Mouse (Mus musculus): Measurements from ENCODE around the gene Shank2. TPM values are rescaled to one million over a fixed set of nuclear protein-coding genes. Genes with fewer than 3 reads are reported as not detected.
A peak's percentile ranks its signal among the peaks of the same experiment; 100 is the strongest.

The Shank2 gene
- total RNA-seq (2021) = 4.9 and 11.8 TPM in 2 replicates
- long read RNA-seq, partial matches to known transcripts = 0 of 4 reads
- long read RNA-seq, other reads (novel, unspliced or antisense) = 4 of 4 reads

- no peak for DNase-seq
Measured at GRCm38 (mm10) chr7:144001628-144002027, at the start of gene Shank2. Gene Shank2, plus strand, starts transcription at chr7:144001928.

- no peak for DNase-seq
Measured at GRCm38 (mm10) chr7:143952130-143952529, 49.6 kb upstream of the Shank2 start.

- no peak for DNase-seq
Measured at GRCm38 (mm10) chr7:143956575-143957295, 45.0 kb upstream of the Shank2 start.

- DNase-seq = no peak
Measured at GRCm38 (mm10) chr7:143958030-143958565, 43.6 kb upstream of the Shank2 start.

- DNase-seq = no peak
Measured at GRCm38 (mm10) chr7:143963813-143964212, 37.9 kb upstream of the Shank2 start.

- no peak for DNase-seq
Measured at GRCm38 (mm10) chr7:143966621-143967020, 35.1 kb upstream of the Shank2 start.

GRCm38 (mm10) chr7:143977491-143977830 is 24.3 kb upstream of the Shank2 start:
- DNase-seq = no peak

- peak; percentile 5 for DNase-seq
Measured at GRCm38 (mm10) chr7:143977831-143978682, 23.7 kb upstream of the Shank2 start.

GRCm38 (mm10) chr7:143978741-143979371 is 22.9 kb upstream of the Shank2 start:
- peak; percentile 76 for DNase-seq

- DNase-seq = no peak
Measured at GRCm38 (mm10) chr7:143979986-143980385, 21.7 kb upstream of the Shank2 start.

- DNase-seq = no peak
Measured at GRCm38 (mm10) chr7:143986281-143986680, 15.4 kb upstream of the Shank2 start.

GRCm38 (mm10) chr7:143991160-143991559 is 10.6 kb upstream of the Shank2 start:
- no peak for DNase-seq

- no peak for DNase-seq
Measured at GRCm38 (mm10) chr7:143999073-143999472, 2.7 kb upstream of the Shank2 start.

GRCm38 (mm10) chr7:144003471-144003870 is 1.7 kb downstream of the Shank2 start:
- no peak for DNase-seq

- no peak for DNase-seq
Measured at GRCm38 (mm10) chr7:144008079-144008478, 6.4 kb downstream of the Shank2 start.

GRCm38 (mm10) chr7:144008985-144009384 is 7.3 kb downstream of the Shank2 start:
- peak; percentile 26 for DNase-seq

- DNase-seq = no peak
Measured at GRCm38 (mm10) chr7:144014485-144014884, 12.8 kb downstream of the Shank2 start.

- DNase-seq = no peak
Measured at GRCm38 (mm10) chr7:144021801-144022200, 20.1 kb downstream of the Shank2 start.

- no peak for DNase-seq
Measured at GRCm38 (mm10) chr7:144022682-144023081, 21.0 kb downstream of the Shank2 start.

- no peak for DNase-seq
Measured at GRCm38 (mm10) chr7:144023561-144023960, 21.8 kb downstream of the Shank2 start.

GRCm38 (mm10) chr7:144026024-144026752 is 24.5 kb downstream of the Shank2 start:
- DNase-seq = no peak

- no peak for DNase-seq
Measured at GRCm38 (mm10) chr7:144029246-144029645, 27.5 kb downstream of the Shank2 start.

All from adrenal gland, postnatal 25 days (tissue).